8 mouse cellular contexts compared by ENCODE assay signal in genomic region chr3:36000275-36001239, GRCm38 (mm10). TPM values are rescaled to one million over a fixed set of nuclear protein-coding genes. Genes with fewer than 3 reads are reported as not detected.
DNase-seq lines count a peak whose midpoint lies in the region; ATAC-seq and TF ChIP-seq lines count a peak whose summit lies in the region.

Gene Mccc1, minus strand, starts transcription at chr3:36000678.

- no peaks in the 10 kb centered on the region for H3K9me3 ChIP-seq in megakaryocyte, embryonic 14.5 days

- peaks cover 9% of the 10 kb centered on the region for H3K36me3 ChIP-seq in megakaryocyte, embryonic 14.5 days (replicated peaks; ENCODE audit: low read length)

- peak; percentile 97 for ATAC-seq in activated CD4-positive, CD25-positive, alpha-beta regulatory T cell, adult 4 months

- DNase-seq in gastrocnemius, adult 8-10 months (ENCODE audit: low spot score in 2 of 2): peak; percentile 91 to 92
- peak; percentile 85 for DNase-seq in hindlimb bud, embryonic 11.5 days (ENCODE audit: extremely low spot score, low read depth, low spot score)
- DNase-seq in left cerebral cortex, adult 8-10 months (ENCODE audit: low spot score in 2 of 2): peak; percentile 96 to 97
- peak; percentile 98 for DNase-seq in right cerebral cortex, postnatal 10 days (ENCODE audit: low spot score in 2 of 2)
- DNase-seq in urinary bladder, postnatal 25 days (ENCODE audit: low spot score): peak; percentile 90

- H3K27me3 ChIP-seq in megakaryocyte, embryonic 14.5 days (replicated peaks): no peaks in the 10 kb centered on the region

- H3K4me1 ChIP-seq in cortical plate, adult 2 months (ENCODE audit: control insufficient read depth, insufficient read depth, low read length): no peaks in the 10 kb centered on the region; the same call in 1 of the 2 replicates
- H3K4me1 ChIP-seq in megakaryocyte, embryonic 14.5 days: peaks cover 13% of the 10 kb centered on the region; the same call in 1 of the 2 replicates

- no peak for TF ChIP-seq CTCF in cortical plate, adult 2 months (IDR thresholded peaks at IDR 0.05; ENCODE audit: extremely low read depth, insufficient read depth, low read length)

- H3K4me3 ChIP-seq in cortical plate, adult 2 months (ENCODE audit: insufficient read depth, low read length): peak within 1 kb of the TSS; percentile 65
- peak within 1 kb of the TSS; percentile 97 for H3K4me3 ChIP-seq in megakaryocyte, embryonic 14.5 days (replicated peaks)

- peak; percentile 53; the same call in 1 of the 2 replicates for TF ChIP-seq POLR2A in cortical plate, adult 2 months (IDR thresholded peaks at IDR 0.05; ENCODE audit: extremely low read depth, insufficient read depth, low read length)

- H3K27ac ChIP-seq in cortical plate, adult 2 months (ENCODE audit: insufficient read depth, low read length): peak within 1 kb of the TSS; percentile 94

RNA-seq across cellular contexts. Expression of gene Mccc1, which starts in this region (rescaled TPM):
- 10 to 100 TPM; 12.8 to 20.5 TPM for polyA plus RNA-seq in activated CD4-positive, CD25-positive, alpha-beta regulatory T cell, adult 4 months (2017; shearing (Covaris generic))
- polyA plus RNA-seq in cortical plate, adult 2 months (2012; rRNA removed): 29.0 and 29.8 TPM in 2 replicates
- 10 to 100 TPM; 30.8 to 35.0 (median 31.7) TPM for total RNA-seq in gastrocnemius, adult 8-10 months (2022)
- 10 to 100 TPM; 32.5 to 46.1 (median 34.5) TPM for total RNA-seq in left cerebral cortex, adult 8-10 months (2022)
- polyA plus RNA-seq in megakaryocyte, embryonic 14.5 days (2012; ENCODE audit: insufficient read depth, low replicate concordance): 0.82 TPM in 1 of 2 replicates, not detected in the other

Comparison
In these comparisons a context has a peak if more than half of its experiments do, and no peak if none do; other contexts are left out.
1. Peak in every context shown above with its lines: DNase-seq, ATAC-seq, H3K4me3 ChIP-seq and H3K27ac ChIP-seq.